Mouse (Mus musculus) spleen, postnatal 4 days (tissue): ENCODE results near the gene Flt4.

Experiments
- DNase-seq, 2 experiments: peaks; one replicate each; pipeline ENCODE4 v3.0.0; 2022; ENCODE audit warnings: low spot score in 2 of 2

Gene Flt4

DNA sequence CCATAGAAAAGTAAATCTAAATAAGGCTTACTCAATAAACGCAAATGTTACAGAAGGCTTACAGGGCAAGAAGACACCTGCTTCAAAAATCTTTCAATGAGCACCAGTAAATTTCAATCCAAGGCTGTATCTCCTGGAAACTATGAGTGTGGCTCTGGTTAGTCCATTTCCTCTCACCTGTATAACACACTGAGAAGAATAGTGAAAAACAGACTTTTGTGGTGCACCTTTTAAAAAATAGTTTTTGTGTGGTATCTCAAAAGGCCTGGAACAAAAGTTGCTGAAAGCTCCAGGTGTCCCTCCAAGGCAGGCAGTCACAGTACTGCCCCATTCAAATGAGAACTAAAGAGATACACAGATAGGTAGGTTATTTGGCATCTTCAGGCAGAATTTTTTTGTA lies 90.0 kb downstream of the Flt4 start:
- no peak for DNase-seq

DNA sequence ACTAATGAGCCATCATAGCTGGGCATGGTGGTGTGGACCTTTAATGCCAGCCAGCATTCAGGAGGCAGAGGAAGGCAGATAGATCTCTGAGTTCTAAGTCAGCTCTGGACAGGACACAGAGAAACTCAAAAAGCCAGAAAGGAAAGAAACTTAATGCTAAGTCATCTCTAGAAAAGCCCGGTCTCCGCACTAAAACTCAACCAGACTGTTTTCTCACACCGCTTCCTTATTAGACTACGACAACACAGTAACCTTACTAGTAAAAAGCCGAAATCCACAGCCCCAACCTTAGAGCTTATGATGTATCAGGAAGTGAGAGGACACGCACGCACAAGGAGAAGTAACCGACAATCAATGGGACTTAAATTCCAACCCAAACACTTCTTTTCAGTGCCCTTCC lies 93.0 kb downstream of the Flt4 start:
- DNase-seq: no peak
